Mouse (Mus musculus): ENCODE data around the gene Cenpp. TPM values are rescaled to one million over a fixed set of nuclear protein-coding genes. Genes with fewer than 3 reads are reported as not detected.
"Not testable (repeated sequence)": the region's sequence is repeated elsewhere in the genome, so short reads cannot be mapped to it uniquely, and the experiment has no call there.

Cenpp gene
- polyA plus RNA-seq, 1 experiment = 11.2 TPM

GRCm38 (mm10) chr13:49603603-49604002 lies 49.0 kb downstream of the Cenpp start:
- no peaks in the 10 kb centered on the region for H3K27me3 ChIP-seq (ENCODE audit: control insufficient read depth, insufficient read depth, low read length)
- H3K36me3 ChIP-seq (ENCODE audit: control insufficient read depth, insufficient read depth, low read length) = no peaks in the 10 kb centered on the region
- no peak overlapping the region for H3K4me3 ChIP-seq (ENCODE audit: control insufficient read depth, low read depth, low read length)
- no peak overlapping the region for H3K27ac ChIP-seq (ENCODE audit: control insufficient read depth, insufficient read depth, low read depth, low read length)
- TF ChIP-seq CTCF (IDR thresholded peaks at IDR 0.05; ENCODE audit: control insufficient read depth, insufficient read depth, insufficient replicate concordance, low read depth, low read length) (no peak), POLR2A (IDR thresholded peaks at IDR 0.05; ENCODE audit: control insufficient read depth, low read depth, low read length) (no peak)
- H3K4me1 ChIP-seq (ENCODE audit: control insufficient read depth, insufficient read depth, low read length) = no peaks in the 10 kb centered on the region

GRCm38 (mm10) chr13:49602541-49602940 lies 50.0 kb downstream of the Cenpp start:
- H3K4me1 ChIP-seq (ENCODE audit: control insufficient read depth, insufficient read depth, low read length); H3K4me3 ChIP-seq (ENCODE audit: control insufficient read depth, low read depth, low read length); H3K27me3 ChIP-seq (ENCODE audit: control insufficient read depth, insufficient read depth, low read length); H3K27ac ChIP-seq (ENCODE audit: control insufficient read depth, insufficient read depth, low read depth, low read length); H3K36me3 ChIP-seq (ENCODE audit: control insufficient read depth, insufficient read depth, low read length): not testable (repeated sequence)

- Histone ChIP-seq H3K36me3 (ENCODE audit: control insufficient read depth, insufficient read depth, low read length) (no peaks in the 10 kb centered on the region), H3K4me1 (ENCODE audit: control insufficient read depth, insufficient read depth, low read length) (no peaks in the 10 kb centered on the region), H3K27ac (ENCODE audit: control insufficient read depth, insufficient read depth, low read depth, low read length) (no peak overlapping the region), H3K4me3 (ENCODE audit: control insufficient read depth, low read depth, low read length) (no peak overlapping the region), H3K27me3 (ENCODE audit: control insufficient read depth, insufficient read depth, low read length) (no peaks in the 10 kb centered on the region)
- no peak for TF ChIP-seq POLR2A (IDR thresholded peaks at IDR 0.05; ENCODE audit: control insufficient read depth, low read depth, low read length)
- no peak for TF ChIP-seq CTCF (IDR thresholded peaks at IDR 0.05; ENCODE audit: control insufficient read depth, insufficient read depth, insufficient replicate concordance, low read depth, low read length)
Observed at GRCm38 (mm10) chr13:49586062-49586461, 66.5 kb downstream of the Cenpp start.

GRCm38 (mm10) chr13:49584307-49585005 lies 68.1 kb downstream of the Cenpp start:
- TF ChIP-seq CTCF (IDR thresholded peaks at IDR 0.05; ENCODE audit: control insufficient read depth, insufficient read depth, insufficient replicate concordance, low read depth, low read length) (no peak), POLR2A (IDR thresholded peaks at IDR 0.05; ENCODE audit: control insufficient read depth, low read depth, low read length) (no peak)
- H3K4me1 ChIP-seq (ENCODE audit: control insufficient read depth, insufficient read depth, low read length) = no peaks in the 10 kb centered on the region
- H3K27me3 ChIP-seq (ENCODE audit: control insufficient read depth, insufficient read depth, low read length) = no peaks in the 10 kb centered on the region
- H3K36me3 ChIP-seq (ENCODE audit: control insufficient read depth, insufficient read depth, low read length) = no peaks in the 10 kb centered on the region
- no peak overlapping the region for H3K4me3 ChIP-seq (ENCODE audit: control insufficient read depth, low read depth, low read length)
- H3K27ac ChIP-seq (ENCODE audit: control insufficient read depth, insufficient read depth, low read depth, low read length) = no peak overlapping the region

GRCm38 (mm10) chr13:49583859-49584258 lies 68.7 kb downstream of the Cenpp start:
- Histone ChIP-seq H3K4me3 (ENCODE audit: control insufficient read depth, low read depth, low read length) (no peak overlapping the region), H3K36me3 (ENCODE audit: control insufficient read depth, insufficient read depth, low read length) (no peaks in the 10 kb centered on the region), H3K27ac (ENCODE audit: control insufficient read depth, insufficient read depth, low read depth, low read length) (no peak overlapping the region), H3K4me1 (ENCODE audit: control insufficient read depth, insufficient read depth, low read length) (no peaks in the 10 kb centered on the region), H3K27me3 (ENCODE audit: control insufficient read depth, insufficient read depth, low read length) (no peaks in the 10 kb centered on the region)
- TF ChIP-seq CTCF (IDR thresholded peaks at IDR 0.05; ENCODE audit: control insufficient read depth, insufficient read depth, insufficient replicate concordance, low read depth, low read length) (no peak), POLR2A (IDR thresholded peaks at IDR 0.05; ENCODE audit: control insufficient read depth, low read depth, low read length) (no peak)

GRCm38 (mm10) chr13:49581541-49582530 lies 70.7 kb downstream of the Cenpp start, which contains the start of gene Omd:
Gene Omd (plus strand): TSS chr13:49582462.
- TF ChIP-seq POLR2A (IDR thresholded peaks at IDR 0.05; ENCODE audit: control insufficient read depth, low read depth, low read length) (no peak), CTCF (IDR thresholded peaks at IDR 0.05; ENCODE audit: control insufficient read depth, insufficient read depth, insufficient replicate concordance, low read depth, low read length) (no peak)
- Histone ChIP-seq H3K27ac (ENCODE audit: control insufficient read depth, insufficient read depth, low read depth, low read length) (no peak within 1 kb of the TSS), H3K36me3 (ENCODE audit: control insufficient read depth, insufficient read depth, low read length) (no peaks in the 10 kb centered on the region), H3K4me1 (ENCODE audit: control insufficient read depth, insufficient read depth, low read length) (no peaks in the 10 kb centered on the region), H3K4me3 (ENCODE audit: control insufficient read depth, low read depth, low read length) (no peak within 1 kb of the TSS), H3K27me3 (ENCODE audit: control insufficient read depth, insufficient read depth, low read length) (no peaks in the 10 kb centered on the region)

- Histone ChIP-seq H3K4me1 (ENCODE audit: control insufficient read depth, insufficient read depth, low read length) (no peaks in the 10 kb centered on the region), H3K36me3 (ENCODE audit: control insufficient read depth, insufficient read depth, low read length) (no peaks in the 10 kb centered on the region), H3K27ac (ENCODE audit: control insufficient read depth, insufficient read depth, low read depth, low read length) (no peak overlapping the region), H3K27me3 (ENCODE audit: control insufficient read depth, insufficient read depth, low read length) (no peaks in the 10 kb centered on the region), H3K4me3 (ENCODE audit: control insufficient read depth, low read depth, low read length) (no peak overlapping the region)
- TF ChIP-seq CTCF (IDR thresholded peaks at IDR 0.05; ENCODE audit: control insufficient read depth, insufficient read depth, insufficient replicate concordance, low read depth, low read length) = no peak
Observed at GRCm38 (mm10) chr13:49571418-49571817, 81.2 kb downstream of the Cenpp start.
